Mouse (Mus musculus) CD4-positive, CD25-positive, alpha-beta regulatory T cell, adult 4 months (primary cell): ENCODE results near the gene C2cd3. TPM values are rescaled to one million over a fixed set of nuclear protein-coding genes. Genes with fewer than 3 reads are reported as not detected.
"Not testable (repeated sequence)": the region's sequence is repeated elsewhere in the genome, so short reads cannot be mapped to it uniquely, and the experiment has no call there.

Experiments used
- ATAC-seq: one replicate; pipeline ENCODE4 v1.8.0; 2017
- polyA plus RNA-seq, 2 experiments: library from polyadenylated mRNA; unstranded; fragments of 100-300 nt; shearing (Covaris generic); gene quantifications; one replicate each; pipeline ENCODE4 v1.2.1; 2017

The C2cd3 gene
- polyA plus RNA-seq, 2 experiments from 2014 or later: 34.1 to 35.9 TPM

GRCm38 (mm10) chr7:100472777-100473176 lies 100.7 kb downstream of the C2cd3 start, which contains the start of gene Ucp3:
TSS of gene Ucp3 (plus strand) at chr7:100472990.
- ATAC-seq: no peak

GRCm38 (mm10) chr7:100473846-100474454 lies 101.9 kb downstream of the C2cd3 start:
- no peak for ATAC-seq

GRCm38 (mm10) chr7:100474680-100475079 lies 102.6 kb downstream of the C2cd3 start:
- ATAC-seq: no peak

GRCm38 (mm10) chr7:100479100-100479822 lies 107.2 kb downstream of the C2cd3 start:
- no peak for ATAC-seq

GRCm38 (mm10) chr7:100479823-100480164 lies 107.8 kb downstream of the C2cd3 start:
- ATAC-seq: no peak

GRCm38 (mm10) chr7:100480175-100480574 lies 108.1 kb downstream of the C2cd3 start:
- no peak for ATAC-seq

- ATAC-seq: not testable (repeated sequence)
Measured at GRCm38 (mm10) chr7:100482046-100482445, 110.0 kb downstream of the C2cd3 start.

GRCm38 (mm10) chr7:100484493-100484892 lies 112.5 kb downstream of the C2cd3 start:
- no peak for ATAC-seq

- no peak for ATAC-seq
Measured at GRCm38 (mm10) chr7:100487301-100487700, 115.3 kb downstream of the C2cd3 start.

GRCm38 (mm10) chr7:100488474-100489048 lies 116.5 kb downstream of the C2cd3 start:
- ATAC-seq: no peak

GRCm38 (mm10) chr7:100492391-100493116 lies 120.5 kb downstream of the C2cd3 start:
- ATAC-seq: peak; percentile 16

GRCm38 (mm10) chr7:100493117-100493483 lies 121.1 kb downstream of the C2cd3 start, which contains the start of gene Ucp2:
TSS of gene Ucp2 (plus strand) at chr7:100493337.
- peak; percentile 62 for ATAC-seq

GRCm38 (mm10) chr7:100493484-100494414 lies 121.7 kb downstream of the C2cd3 start:
- peak; percentile 10 for ATAC-seq

- ATAC-seq: no peak
Measured at GRCm38 (mm10) chr7:100494415-100494831, 122.4 kb downstream of the C2cd3 start.

GRCm38 (mm10) chr7:100495042-100495441 lies 123.0 kb downstream of the C2cd3 start:
- ATAC-seq: no peak

GRCm38 (mm10) chr7:100495581-100496251 lies 123.7 kb downstream of the C2cd3 start:
- peak; percentile 80 for ATAC-seq

- ATAC-seq: no peak
Measured at GRCm38 (mm10) chr7:100496371-100496770, 124.3 kb downstream of the C2cd3 start.

- ATAC-seq: no peak
Measured at GRCm38 (mm10) chr7:100496791-100497190, 124.8 kb downstream of the C2cd3 start.

- ATAC-seq: no peak
Measured at GRCm38 (mm10) chr7:100497402-100497801, 125.4 kb downstream of the C2cd3 start.

- ATAC-seq: no peak
Measured at GRCm38 (mm10) chr7:100497982-100498381, 125.9 kb downstream of the C2cd3 start.

- no peak for ATAC-seq
Measured at GRCm38 (mm10) chr7:100499465-100499864, 127.4 kb downstream of the C2cd3 start.
